Mouse (Mus musculus) liver, postnatal 0 days (tissue): ENCODE data around the gene Hpcal1.

Source experiments
- CTCF ChIP-seq: sonication (generic); IDR thresholded peaks from 2 replicates; pipeline ENCODE4 v1.5.1; 2016; ENCODE audit warnings: antibody characterized with exemption, low read depth
- EP300 ChIP-seq: IDR thresholded peaks from 2 replicates; pipeline ENCODE4 v1.6.1; 2016; ENCODE audit warnings: antibody characterized with exemption, low read depth, mild to moderate bottlenecking

DNA sequence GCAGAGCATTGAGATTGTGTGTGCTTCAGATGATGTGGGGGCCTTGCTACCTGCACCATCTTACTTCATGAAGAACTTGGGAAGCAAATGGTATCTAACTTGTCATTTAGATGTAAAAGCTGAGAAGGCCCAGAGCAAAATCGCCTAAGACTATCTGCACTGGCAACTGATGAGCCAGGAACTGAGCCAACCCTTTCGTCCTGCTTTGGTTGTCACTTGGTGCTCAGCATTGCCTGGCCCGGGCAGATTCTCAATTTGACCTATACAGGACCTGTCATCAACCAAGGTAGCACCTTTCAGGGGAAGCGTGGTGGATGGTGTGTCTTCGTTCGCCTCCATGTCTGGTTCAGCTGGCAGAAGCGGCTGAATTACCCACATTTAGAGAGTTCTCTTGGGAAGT lies 5.7 kb downstream of the Hpcal1 start:
- TF ChIP-seq CTCF (no peak), EP300 (no peak)
